Mouse (Mus musculus): ENCODE results near the gene Pon2.

DNA sequence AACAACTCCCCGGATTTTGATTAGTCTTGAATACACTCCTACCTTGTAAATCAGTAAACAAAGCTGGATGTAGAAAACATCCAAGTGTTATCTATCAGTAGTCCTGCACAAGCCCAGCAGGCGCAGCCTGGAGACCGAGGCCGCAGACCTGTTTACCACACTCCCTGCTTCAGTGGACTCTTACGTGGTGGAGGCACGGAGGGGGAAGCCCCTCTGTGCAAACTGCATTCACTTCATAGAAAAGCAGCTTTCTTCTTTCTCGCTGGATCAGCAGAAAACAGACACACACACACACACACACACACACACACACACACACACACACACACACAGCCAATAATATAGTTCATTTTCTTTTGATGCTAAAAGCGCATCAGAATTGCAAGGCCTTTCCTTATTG is 33.5 kb downstream of the Pon2 start:
- TF ChIP-seq CTCF (IDR thresholded peaks at IDR 0.05; ENCODE audit: low read depth, low read length) (no peak), POLR2AphosphoS5 (IDR thresholded peaks at IDR 0.05; ENCODE audit: insufficient replicate concordance, low read depth, low read length) (no peak), TAL1 (conservative IDR thresholded peaks at IDR 0.05; ENCODE audit: low read depth, low read length) (no peak)

All from G1E (cell line).